10 mouse cellular contexts compared by ENCODE assay signal in genomic region chr3:7306800-7307199, GRCm38 (mm10).
DNase-seq lines count a peak whose midpoint lies in the region; ATAC-seq and TF ChIP-seq lines count a peak whose summit lies in the region.
"Had no signal": no experiment of that assay in that cellular context is flagged by ENCODE, and none has a peak within 500 bp of the region (broad histone marks: within the 10 kb centered on the region; RNA-seq: fewer than 3 reads in every experiment).

No protein-coding gene starts in this region.

- no peaks in the 10 kb centered on the region for H3K4me1 ChIP-seq in embryonic facial prominence, embryonic 14.5 days (ENCODE audit: control insufficient read depth, insufficient read depth, low read length)
- H3K4me1 ChIP-seq in kidney, adult 2 months (ENCODE audit: control insufficient read depth, insufficient read depth, low read length): no peaks in the 10 kb centered on the region

- no peak overlapping the region for H3K9ac ChIP-seq in embryonic facial prominence, embryonic 14.5 days (ENCODE audit: low read depth, low read length)
- H3K9ac ChIP-seq: liver, embryonic 14.5 days had no signal

- H3K27me3 ChIP-seq in embryonic facial prominence, embryonic 14.5 days (replicated peaks; ENCODE audit: control insufficient read depth, insufficient read depth, low read length): no peaks in the 10 kb centered on the region
- no peaks in the 10 kb centered on the region for H3K27me3 ChIP-seq in kidney, adult 2 months (replicated peaks; ENCODE audit: control insufficient read depth, insufficient read depth, low read length)

- no peak for ATAC-seq in embryonic facial prominence, embryonic 14.5 days (ENCODE audit: low read depth)

- H3K36me3 ChIP-seq in embryonic facial prominence, embryonic 14.5 days (ENCODE audit: control insufficient read depth, insufficient read depth, low read length): no peaks in the 10 kb centered on the region
- no peaks in the 10 kb centered on the region for H3K36me3 ChIP-seq in kidney, adult 2 months (ENCODE audit: control insufficient read depth, insufficient read depth, low read length)

- no peaks in the 10 kb centered on the region for H3K9me3 ChIP-seq in embryonic facial prominence, embryonic 14.5 days (ENCODE audit: control insufficient read depth, low read length)

- H3K4me2 ChIP-seq in embryonic facial prominence, embryonic 14.5 days (ENCODE audit: low read depth, low read length): no peak overlapping the region

- TF ChIP-seq CTCF in kidney, adult 2 months (conservative IDR thresholded peaks at IDR 0.05; ENCODE audit: insufficient read depth, insufficient read length, low read depth, low read length): no peak

- H3K27ac ChIP-seq in embryonic facial prominence, embryonic 14.5 days (replicated peaks; ENCODE audit: low read depth, low read length): no peak overlapping the region
- no peak overlapping the region for H3K27ac ChIP-seq in kidney, adult 2 months (ENCODE audit: insufficient read depth, low read depth, low read length)
- H3K27ac ChIP-seq: liver, embryonic 14.5 days had no signal

- H3K4me3 ChIP-seq in embryonic facial prominence, embryonic 14.5 days (ENCODE audit: low read depth, low read length): no peak overlapping the region
- H3K4me3 ChIP-seq in kidney, adult 2 months (ENCODE audit: insufficient read depth, low read depth, low read length): no peak overlapping the region

- peak; percentile 6 for DNase-seq in embryo, embryonic 11 days
- no peak for DNase-seq in embryo, embryonic 10 days (ENCODE audit: low spot score)
- DNase-seq in layer of hippocampus, adult 9-10 months (ENCODE audit: low spot score): peak; percentile 17
- DNase-seq in layer of hippocampus, postnatal 25 days (ENCODE audit: extremely low spot score in 1 of 2, low spot score in 1 of 2): no peak
- peak; percentile 6 for DNase-seq in ES-CJ7 (ENCODE audit: low read depth, low spot score)
- DNase-seq in embryonic facial prominence, embryonic 14.5 days (ENCODE audit: low spot score): peak; percentile 38
- DNase-seq in thymus, postnatal 25 days: no peak
- no peak for DNase-seq in kidney, adult 2 months
- DNase-seq: kidney, adult 18-20 months had no signal

- WGBS in embryonic facial prominence, embryonic 14.5 days: 36% methylated on average over 3 of the region's 3 CpGs
- WGBS in kidney, adult 2 months: 43% methylated on average over 3 of the region's 3 CpGs

- no peak for TF ChIP-seq POLR2A in kidney, adult 2 months (IDR thresholded peaks at IDR 0.05; ENCODE audit: low read depth, low read length)

Comparison
In these comparisons a context has a peak if more than half of its experiments do, and no peak if none do; other contexts are left out.
1. DNase-seq: peak in embryo, embryonic 11 days (single experiment), layer of hippocampus, adult 9-10 months (single experiment), ES-CJ7 (single experiment) and embryonic facial prominence, embryonic 14.5 days (single experiment); none in embryo, embryonic 10 days (single experiment), layer of hippocampus, postnatal 25 days (0 of 2), thymus, postnatal 25 days (single experiment) and kidney, adult 2 months (single experiment).